Mouse (Mus musculus) ES-E14 (cell line): Measurements from ENCODE around the gene Gm20532.

Source experiments
- CHD2 ChIP-seq: IDR thresholded peaks from 2 replicates; pipeline ENCODE4 v1.6.1; 2014; ENCODE audit warnings: mild to moderate bottlenecking, low read depth, low read length, inconsistent platforms
- MAFK ChIP-seq: IDR thresholded peaks from 2 replicates; pipeline ENCODE4 v1.6.1; 2014; ENCODE audit warnings: mild to moderate bottlenecking, low read depth, low read length, inconsistent platforms; ENCODE audit not compliant: insufficient read depth
- ZC3H11A ChIP-seq: IDR thresholded peaks from 2 replicates; pipeline ENCODE4 v1.6.1; 2012; ENCODE audit warnings: low read depth, mild to moderate bottlenecking, inconsistent platforms, low read length, borderline replicate concordance

GRCm38 (mm10) chr2:26576462-26576861 lies 10.0 kb upstream of the Gm20532 start:
- TF ChIP-seq ZC3H11A, result no peak
- no peak for TF ChIP-seq MAFK
- TF ChIP-seq CHD2, result no peak
